Mouse (Mus musculus): Measurements from ENCODE around the gene Camk2d.

Gene Camk2d

DNA sequence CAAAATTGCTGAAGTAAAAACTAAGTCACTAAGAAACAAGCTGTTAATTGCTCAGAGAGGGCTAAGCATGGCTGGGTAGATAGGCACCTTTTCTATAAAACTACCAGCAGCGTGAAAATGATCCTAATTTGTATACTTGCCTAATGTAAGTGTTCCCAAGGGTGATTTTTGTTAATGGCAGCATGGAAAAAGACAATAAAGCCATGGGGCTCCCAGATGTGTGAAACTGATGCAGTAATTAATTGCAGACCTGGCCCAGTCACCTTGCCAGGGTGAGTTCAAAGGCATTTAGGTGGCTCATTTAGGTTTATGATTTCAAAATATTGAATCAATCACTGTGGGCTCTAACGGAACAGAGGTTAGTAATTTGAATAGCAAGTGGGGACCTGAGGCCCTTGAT lies 230.1 kb downstream of the Camk2d start:
- DNase-seq: no peak

DNA sequence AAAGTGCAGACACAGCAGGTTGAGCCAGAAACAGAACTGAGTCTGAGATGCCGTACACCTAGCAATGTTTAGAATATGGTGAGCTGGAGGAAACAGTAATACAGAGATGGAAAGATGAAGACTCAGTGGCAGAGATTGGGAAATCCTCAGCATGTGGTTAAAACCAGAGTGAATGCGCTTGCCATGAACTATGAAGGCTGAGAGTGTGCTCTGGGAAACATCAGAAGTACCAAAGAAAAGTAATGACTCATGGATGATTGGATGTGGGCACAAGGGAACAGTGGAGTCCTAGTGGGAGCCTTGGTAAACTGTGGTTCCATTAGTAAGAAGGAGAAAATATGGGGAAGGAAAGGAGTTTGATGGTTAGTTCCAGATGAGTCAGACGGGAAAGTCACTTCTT lies 231.8 kb downstream of the Camk2d start:
- DNase-seq: no peak

DNA sequence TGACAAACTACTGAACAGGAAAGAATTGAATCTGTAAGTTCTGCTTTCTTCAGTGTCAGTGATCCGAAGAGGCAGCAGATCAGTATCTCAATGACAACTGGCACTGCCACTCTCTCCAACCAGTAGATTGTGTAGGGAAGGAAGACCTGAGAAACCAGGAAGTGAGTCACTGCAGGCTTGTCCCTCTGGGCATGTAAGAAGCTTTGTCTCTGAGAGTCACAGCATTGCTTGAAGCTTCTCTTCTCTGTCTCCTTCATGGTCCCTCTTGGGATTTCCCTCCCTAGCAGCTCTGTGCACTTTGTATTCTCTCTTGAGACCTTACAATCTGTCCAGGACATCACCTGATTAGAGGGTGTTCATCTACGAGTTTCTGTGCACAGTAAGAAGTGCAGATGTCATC lies 233.7 kb downstream of the Camk2d start:
- no peak for DNase-seq

DNA sequence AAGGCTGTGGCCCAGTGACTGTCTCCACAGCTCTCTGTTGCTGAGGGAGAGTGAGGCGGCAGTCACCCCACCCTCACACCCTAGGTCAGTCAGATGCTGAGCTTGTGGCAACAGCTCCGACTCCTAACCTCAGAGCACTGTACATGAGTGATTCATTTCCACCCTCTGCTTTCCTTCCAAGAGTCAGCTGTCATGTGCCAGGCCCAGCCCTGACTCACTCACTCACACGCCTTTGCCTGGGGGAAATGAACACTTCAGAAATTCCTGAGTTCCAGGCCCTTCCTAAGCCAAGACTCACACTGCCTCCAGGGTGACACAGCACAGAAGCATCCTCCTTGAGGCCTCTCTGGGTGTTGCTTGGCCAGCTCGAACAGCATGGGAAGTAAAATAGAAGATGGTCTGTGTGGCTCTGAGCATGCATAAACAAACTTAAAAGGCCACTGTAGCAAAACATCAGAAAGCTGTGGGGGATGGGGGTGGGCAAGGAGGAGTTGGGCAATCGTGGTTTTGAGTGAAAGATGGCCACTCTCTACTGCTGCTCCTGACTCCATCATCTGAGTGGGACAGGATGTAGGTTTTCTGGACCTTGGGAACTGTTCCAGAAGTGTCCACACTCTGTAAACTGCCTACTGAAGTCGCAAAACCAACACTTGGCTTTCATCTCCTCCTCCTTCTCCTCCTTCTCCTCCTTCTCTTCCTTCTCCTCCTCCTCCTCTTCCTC lies 235.5 kb downstream of the Camk2d start:
- DNase-seq: no peak

DNA sequence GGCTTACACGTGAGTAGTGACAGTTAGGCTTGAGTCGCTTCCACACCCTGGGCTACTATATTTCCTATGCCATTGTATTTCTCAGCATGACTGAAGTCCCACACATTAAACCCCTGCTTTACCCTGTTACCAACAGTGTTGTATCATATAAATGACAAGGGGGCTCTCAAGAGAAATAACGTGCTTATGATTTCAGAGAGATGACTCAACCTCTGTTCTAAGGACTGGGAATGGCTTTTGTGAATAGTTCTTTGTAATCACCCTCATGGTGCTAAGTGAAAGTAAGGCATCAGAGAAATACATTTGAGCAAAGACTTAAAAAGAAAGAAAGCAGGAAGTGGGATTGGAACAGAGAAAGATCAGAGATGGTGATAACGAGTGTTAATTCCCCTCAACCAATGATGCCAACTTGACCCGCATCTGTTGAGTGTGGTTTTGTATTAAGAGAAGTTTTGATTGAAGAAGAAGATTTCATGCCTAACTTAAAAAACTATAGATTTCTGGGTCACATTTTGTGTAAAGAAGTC lies 238.6 kb downstream of the Camk2d start:
- DNase-seq: no peak

DNA sequence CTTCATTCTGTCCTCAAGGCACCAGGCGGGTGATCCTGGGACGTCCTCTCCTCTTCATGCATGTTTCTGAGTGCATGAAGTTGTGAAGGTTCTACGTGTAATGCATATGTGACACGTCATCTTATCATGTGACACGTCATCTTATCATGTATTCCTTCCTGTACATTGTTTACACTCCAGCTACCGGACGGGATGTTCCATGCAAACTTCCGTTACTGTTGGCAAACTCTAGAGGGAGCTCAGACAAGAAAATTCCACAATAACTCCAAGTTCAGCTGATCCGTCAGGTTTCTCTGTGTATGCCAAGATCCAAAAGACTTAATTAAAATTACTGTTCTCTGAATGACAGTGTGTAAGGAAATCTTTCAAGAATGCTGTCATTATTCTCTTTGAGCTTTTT lies 246.7 kb downstream of the Camk2d start:
- DNase-seq: no peak

DNA sequence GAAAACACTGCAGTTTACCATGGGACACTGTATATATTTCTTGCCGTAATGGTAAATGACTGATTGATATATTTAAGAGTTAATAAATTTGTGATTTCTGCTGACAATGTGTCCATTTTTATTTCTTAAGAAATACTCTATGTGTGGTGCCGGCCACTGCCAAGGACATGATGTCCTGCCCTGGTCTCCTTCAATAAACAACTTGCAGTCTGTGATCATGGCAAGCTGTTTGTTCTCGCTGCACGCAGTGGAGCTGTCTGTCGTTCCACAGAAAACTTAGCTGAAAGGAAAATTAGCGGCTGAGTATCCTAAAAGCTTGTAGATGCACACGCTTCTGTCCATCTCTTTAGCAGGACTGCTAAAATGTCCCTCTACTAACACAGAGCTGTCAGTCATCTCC lies 248.7 kb downstream of the Camk2d start:
- no peak for DNase-seq

DNA sequence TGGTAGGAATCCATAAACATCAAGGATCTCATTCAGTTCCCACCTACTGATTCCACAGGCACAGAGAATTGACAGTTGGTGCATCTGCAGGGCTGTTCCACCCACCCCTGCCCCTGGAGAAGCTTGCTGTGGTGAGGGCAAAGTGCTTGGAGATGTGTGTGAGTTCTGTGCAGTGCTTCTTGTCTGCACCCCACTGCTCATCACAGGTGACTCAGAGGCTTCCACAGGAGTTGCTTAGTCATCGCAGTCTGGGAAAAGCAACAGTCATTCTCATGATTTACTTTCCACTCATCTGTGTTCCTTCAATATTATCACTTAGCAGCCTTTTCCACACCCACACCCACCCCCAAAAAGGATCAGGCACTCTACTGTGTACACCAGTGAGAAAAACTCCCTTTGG lies 252.0 kb downstream of the Camk2d start:
- no peak for DNase-seq

DNA sequence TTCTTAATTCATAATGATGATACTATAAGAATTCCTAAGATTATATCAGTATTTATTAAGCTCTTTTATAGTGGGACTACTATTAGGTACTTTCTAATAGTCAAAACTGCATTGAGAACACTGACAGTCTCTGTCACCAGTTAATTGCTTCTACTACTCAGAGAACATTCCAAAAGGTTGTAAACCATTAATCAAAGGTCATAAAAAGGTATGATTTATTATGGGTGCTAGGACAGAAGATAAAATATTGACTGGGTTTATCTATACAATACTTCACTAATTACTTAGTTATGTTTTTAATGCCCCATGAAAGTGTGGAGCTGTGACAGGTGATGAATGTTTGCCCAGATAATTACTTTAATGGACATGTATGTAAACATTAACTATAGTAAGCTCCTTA lies 264.3 kb downstream of the Camk2d start:
- no peak for DNase-seq

DNA sequence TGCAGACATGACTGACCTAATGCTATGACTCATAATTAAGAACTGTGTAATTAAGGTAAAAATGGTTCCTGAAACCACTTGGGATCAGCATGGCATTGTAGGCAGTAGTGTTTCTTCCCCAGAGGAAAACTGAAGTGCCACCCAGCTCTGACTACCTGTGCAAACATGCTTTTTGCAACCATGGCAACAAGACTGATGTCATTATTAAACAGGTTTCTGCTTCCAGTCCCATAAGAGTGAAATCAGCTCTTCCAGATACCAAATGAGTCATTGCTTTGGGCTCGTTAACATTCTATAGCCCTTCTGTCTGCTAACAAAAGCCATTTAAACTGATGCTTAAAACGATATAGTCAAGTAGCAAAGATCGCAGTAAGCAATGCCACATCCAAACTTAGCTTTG lies 273.5 kb downstream of the Camk2d start:
- DNase-seq: no peak

DNA sequence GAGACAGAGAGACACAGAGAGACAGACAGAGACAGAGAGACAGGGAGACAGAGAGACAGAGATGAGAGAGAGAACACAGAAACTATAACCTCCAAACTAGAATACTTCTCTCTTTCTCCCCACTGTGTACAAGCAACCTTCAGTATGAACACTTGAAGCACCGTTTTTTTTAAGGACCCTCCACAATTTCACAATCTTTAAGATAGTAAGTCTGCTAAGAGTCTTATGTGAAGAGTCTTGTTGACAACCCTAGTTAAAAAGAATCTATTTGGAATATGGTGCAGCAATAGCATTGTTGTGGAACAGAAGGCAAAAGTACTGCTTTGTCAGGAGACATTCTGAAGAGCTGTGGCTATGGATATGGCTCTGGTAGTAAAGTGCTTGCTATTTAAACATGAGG lies 274.6 kb downstream of the Camk2d start:
- DNase-seq: no peak

DNA sequence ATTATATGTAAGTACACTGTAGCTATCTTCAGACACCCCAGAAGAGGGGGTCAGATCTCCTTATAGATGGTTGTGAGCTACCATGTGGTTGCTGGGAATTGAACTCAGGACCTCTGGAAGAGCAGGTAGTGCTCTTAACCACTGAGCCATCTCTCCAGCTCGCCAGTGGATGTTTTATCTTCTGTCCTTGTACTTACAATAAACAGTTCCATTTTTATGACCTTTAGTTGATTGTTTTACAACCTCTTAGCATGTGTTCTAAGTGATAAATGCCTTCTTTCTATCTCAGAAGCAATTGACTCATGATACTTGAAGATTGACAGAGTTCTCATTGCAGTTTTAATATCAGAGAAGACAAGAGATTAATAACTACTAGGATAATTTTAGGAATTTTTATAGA lies 282.1 kb downstream of the Camk2d start:
- DNase-seq: no peak

DNA sequence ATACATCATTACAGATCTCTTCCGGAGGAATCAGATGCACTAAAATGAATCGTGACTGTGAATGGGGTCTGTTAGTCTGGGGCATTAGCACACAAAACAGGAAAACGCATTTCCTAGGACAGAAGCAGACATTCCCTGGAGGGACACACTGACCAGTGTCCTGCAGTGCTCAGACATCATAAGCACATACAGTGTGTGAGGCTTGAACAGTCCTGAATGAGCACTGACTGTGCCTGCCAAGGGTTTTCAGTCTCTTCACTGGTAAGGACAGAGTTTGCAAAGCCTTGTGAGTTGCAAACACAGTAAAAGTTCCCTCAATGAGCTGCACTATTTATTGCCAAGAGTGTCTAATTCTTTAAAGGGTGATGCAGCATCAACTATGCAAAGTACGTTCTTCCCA lies 290.0 kb downstream of the Camk2d start:
- no peak for DNase-seq

DNA sequence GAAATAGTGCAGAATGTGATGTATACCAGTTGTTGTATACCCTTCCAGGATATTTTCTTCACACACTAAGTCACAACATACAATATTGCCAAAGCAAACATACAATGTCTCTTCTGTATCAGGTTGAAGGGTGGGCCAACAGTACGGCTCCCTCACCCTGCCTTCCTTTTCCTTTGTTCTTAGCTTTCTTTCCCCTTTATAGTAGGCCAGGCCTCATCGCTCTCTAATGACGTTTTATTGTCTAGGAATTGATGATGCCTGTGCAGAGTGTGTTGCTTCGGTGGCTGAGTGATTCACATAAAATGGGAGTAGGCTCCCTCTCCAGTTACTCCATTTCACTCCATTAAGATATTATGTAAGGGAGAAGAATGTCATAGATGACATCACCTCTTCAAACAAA lies 290.5 kb downstream of the Camk2d start:
- DNase-seq: no peak

All from cerebellum, adult 11 months (tissue).